Comparison of ENCODE assay signal across 8 mouse cellular contexts in genomic region chr16:15194926-15195711, GRCm38 (mm10).
DNase-seq lines count a peak whose midpoint lies in the region; ATAC-seq lines count a peak whose summit lies in the region.

No protein-coding gene starts in this region.

- H3K4me1 ChIP-seq in stomach, embryonic 15.5 days = no peaks in the 10 kb centered on the region

- DNase-seq in cerebellum, postnatal 10 days = peak; percentile 59 to 63
- DNase-seq in cerebellum, adult 11-12 months = no peak
- peak; percentile 6 for DNase-seq in brain, adult 2 months (ENCODE audit: low read depth, low spot score)
- peak; percentile 74 to 79 for DNase-seq in heart, adult 9 months (ENCODE audit: low spot score in 2 of 2)
- peak; percentile 64 to 82 for DNase-seq in kidney, postnatal 25 days
- DNase-seq in frontal cortex, postnatal 14 days (ENCODE audit: low spot score in 2 of 2) = no peak

- no peak overlapping the region for H3K4me2 ChIP-seq in stomach, embryonic 15.5 days

- 29% methylated on average over 6 of the region's 6 CpGs for WGBS in stomach, embryonic 15.5 days

- no peak overlapping the region for H3K4me3 ChIP-seq in stomach, embryonic 15.5 days (replicated peaks)

- H3K9me3 ChIP-seq in stomach, embryonic 15.5 days = no peaks in the 10 kb centered on the region

- no peaks in the 10 kb centered on the region for H3K27me3 ChIP-seq in stomach, embryonic 15.5 days (replicated peaks)

- H3K9ac ChIP-seq in stomach, embryonic 15.5 days = no peak overlapping the region

- peak; percentile 53; the same call in 1 of the 2 replicates for ATAC-seq in stomach, embryonic 15.5 days (ENCODE audit: insufficient read depth, low FRiP score, low read depth)
- no peak; the same call in 1 of the 2 replicates for ATAC-seq in frontal cortex, adult (ENCODE audit: low TSS enrichment)

- H3K27ac ChIP-seq in stomach, embryonic 15.5 days = peak overlapping the region; percentile 55

- no peaks in the 10 kb centered on the region for H3K36me3 ChIP-seq in stomach, embryonic 15.5 days

Comparison
In these comparisons a context has a peak if more than half of its experiments do, and no peak if none do; other contexts are left out.
1. DNase-seq: peak in cerebellum, postnatal 10 days (2 of 2), brain, adult 2 months (single experiment), heart, adult 9 months (2 of 2) and kidney, postnatal 25 days (2 of 2); none in cerebellum, adult 11-12 months (single experiment) and frontal cortex, postnatal 14 days (0 of 2).